Mouse (Mus musculus): Measurements from ENCODE around the gene Gm16181.
A peak's percentile ranks its signal among the peaks of the same experiment; 100 is the strongest.
"Not testable (repeated sequence)": the region's sequence is repeated elsewhere in the genome, so short reads cannot be mapped to it uniquely, and the experiment has no call there.

The Gm16181 gene

DNA sequence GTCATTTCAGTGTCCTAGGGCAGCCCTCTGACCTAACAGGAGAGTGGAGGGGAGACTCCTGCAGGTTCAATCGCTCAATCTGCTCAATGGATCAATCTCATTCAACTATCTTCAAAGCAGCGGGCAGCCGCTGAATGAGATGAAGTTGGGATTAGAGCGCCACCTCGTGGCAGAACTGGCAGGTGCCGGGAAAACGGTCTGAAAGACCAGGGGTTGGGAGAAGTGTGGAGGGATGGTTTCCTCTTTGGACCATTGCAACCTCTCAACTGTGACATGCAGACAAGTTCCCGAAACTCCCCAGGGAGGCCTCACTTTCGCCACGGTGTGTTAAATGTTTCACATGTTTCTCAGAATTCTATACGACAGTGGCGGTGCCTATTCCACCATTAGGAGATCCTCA lies 11.4 kb downstream of the Gm16181 start:
- peak; percentile 79 to 88 for DNase-seq (ENCODE audit: low spot score in 2 of 2)

DNA sequence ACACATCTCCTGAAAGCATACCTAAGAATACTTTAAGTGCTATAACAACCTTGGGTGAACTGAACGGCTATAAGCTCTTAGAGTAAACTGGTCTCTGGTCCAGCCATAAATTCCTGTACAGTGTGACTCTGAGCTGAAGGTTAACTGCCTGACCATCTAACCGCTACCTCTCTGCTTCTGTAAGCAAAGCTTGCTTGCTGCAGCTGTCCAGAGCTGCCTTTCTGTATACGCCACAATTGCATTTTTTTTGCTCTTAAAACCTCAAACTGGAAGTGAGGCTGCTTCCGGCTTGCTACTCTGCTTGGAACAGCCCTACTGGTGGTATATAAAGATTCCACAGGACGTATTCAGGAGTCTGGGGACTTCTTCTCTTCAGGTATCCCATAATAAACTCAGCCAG lies 12.0 kb downstream of the Gm16181 start:
- peak in 1 of 2 experiments; percentile 57 for DNase-seq (ENCODE audit: low spot score in 2 of 2)

- peak; percentile 41 to 61 for DNase-seq (ENCODE audit: low spot score in 2 of 2)
Observed at GRCm38 (mm10) chr17:35233114-35233980, 12.7 kb downstream of the Gm16181 start, which contains the start of gene Atp6v1g2. Gene Atp6v1g2, plus strand, starts transcription at chr17:35233660.

DNA sequence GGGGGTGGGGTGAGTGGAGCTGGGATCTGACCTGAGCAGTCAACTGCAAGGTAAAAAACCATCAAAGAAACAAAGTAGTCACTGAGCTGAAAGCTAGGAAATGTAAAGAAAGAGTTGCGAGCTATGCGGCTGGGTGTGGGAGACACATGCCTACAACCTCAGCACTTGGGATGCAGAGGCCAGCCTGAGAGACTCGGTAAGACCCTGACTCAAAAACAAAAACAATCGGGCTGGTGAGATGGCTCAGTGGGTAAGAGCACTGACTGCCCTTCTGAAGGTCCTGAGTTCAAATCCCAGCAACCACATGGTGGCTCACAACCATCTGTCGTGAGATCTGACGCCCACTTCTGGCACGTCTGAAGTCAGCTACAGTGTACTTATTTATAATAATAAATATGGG lies 13.5 kb downstream of the Gm16181 start:
- DNase-seq (ENCODE audit: low spot score in 2 of 2), result not testable (repeated sequence)

- DNase-seq (ENCODE audit: low spot score in 2 of 2), result peak in 1 of 2 experiments; percentile 35
Observed at GRCm38 (mm10) chr17:35234903-35235302, 14.3 kb downstream of the Gm16181 start.

DNA sequence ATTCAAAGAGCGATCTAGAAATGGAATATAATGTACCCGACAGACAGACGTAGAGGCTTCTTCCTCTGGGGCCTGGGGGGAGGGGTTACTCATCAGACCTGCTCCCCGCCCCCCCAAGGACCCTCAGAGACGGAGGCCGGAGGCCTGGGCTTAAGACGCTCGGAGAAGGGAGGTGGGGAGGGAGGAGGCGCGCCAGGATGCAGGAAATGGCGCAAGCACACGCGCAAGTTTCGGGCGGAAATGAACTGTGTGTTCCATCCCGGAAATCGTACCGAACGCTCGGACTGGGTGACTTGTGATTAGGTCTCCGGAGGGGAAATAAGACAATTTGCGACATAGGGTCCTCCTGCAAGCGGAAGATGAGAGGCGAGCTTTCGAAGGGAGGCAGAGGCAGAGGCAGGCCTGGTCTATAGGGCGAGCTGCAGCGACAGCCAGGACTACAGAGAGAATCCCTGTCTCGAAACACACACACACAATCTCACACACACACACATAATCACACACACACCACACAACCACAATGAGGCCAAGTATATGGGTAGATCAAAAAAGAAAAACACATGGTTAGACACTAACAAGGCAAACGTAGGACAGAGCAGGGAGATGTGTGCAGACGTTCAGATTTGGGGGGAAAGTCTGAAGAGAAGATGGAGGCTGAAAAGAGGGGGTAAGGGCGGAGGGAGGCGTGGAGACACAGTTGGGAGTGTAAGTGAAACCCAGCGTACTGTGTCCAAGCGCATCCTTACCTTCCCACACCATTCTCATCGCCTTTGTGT lies 15.2 kb downstream of the Gm16181 start, which contains the start of gene Nfkbil1:
Gene Nfkbil1, minus strand, starts transcription at position 179 of the 776 bp plus-strand sequence.
- peak; percentile 92 to 96 for DNase-seq (ENCODE audit: low spot score in 2 of 2)

DNA sequence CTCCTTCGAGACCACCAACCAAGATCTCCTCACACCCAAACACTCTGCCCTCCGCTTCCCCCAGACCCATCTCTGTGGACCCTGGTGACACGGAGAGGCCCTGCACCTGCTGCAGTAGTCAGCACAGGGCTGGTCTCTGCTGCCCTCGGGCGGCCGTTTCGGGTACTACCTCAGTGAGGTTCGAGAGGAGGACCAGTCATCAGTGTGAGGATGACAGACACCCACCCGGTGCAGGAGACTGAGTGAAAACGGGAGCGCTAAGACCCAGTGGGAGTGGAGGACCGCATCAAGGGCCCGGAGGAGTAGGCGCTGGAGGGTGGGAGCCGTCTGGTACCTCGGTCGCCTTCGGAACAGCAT lies 15.7 kb downstream of the Gm16181 start:
- peak; percentile 93 to 94 for DNase-seq (ENCODE audit: low spot score in 2 of 2)

DNA sequence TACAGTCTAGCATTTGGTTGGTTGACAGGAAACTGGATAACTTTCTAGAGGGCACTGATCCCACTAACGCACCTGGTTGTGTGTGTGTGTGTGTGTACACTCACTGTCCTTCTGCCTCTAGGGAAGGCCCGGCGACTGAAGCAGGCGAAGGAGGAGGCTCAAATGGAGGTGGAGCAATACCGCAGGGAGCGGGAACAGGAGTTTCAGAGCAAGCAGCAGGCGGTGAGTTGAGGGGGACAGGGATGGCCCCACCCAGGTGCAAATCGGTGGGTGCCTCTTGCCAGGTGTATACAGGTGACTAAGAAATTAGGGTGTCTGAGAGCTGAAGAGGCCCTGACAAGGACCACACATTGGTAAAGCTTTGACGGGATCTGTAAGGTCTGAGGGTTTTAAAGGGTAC lies 16.4 kb downstream of the Gm16181 start:
- DNase-seq (ENCODE audit: low spot score in 2 of 2), result no peak

DNA sequence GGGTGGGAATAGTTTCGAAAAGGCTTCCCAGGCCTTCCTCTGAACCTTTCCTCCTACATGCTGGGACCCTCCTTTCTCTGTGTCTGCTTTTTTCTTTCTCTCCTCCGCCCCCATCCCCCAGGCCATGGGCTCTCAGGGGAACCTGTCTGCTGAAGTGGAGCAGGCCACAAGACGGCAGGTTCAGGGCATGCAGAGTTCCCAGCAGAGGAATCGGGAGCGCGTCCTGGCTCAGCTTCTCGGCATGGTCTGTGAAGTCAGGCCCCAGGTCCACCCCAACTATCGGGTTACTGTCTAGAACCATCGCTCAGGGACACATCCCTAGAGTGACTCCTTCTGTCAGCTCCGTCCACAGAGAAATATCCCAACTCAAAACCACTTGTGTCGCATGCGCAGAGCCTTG lies 16.9 kb downstream of the Gm16181 start:
- DNase-seq (ENCODE audit: low spot score in 2 of 2), result no peak

GRCm38 (mm10) chr17:35239700-35240099 lies 19.1 kb downstream of the Gm16181 start:
- no peak for DNase-seq (ENCODE audit: low spot score in 2 of 2)

- no peak for DNase-seq (ENCODE audit: low spot score in 2 of 2)
Observed at GRCm38 (mm10) chr17:35240384-35241304, 20.0 kb downstream of the Gm16181 start.

DNA sequence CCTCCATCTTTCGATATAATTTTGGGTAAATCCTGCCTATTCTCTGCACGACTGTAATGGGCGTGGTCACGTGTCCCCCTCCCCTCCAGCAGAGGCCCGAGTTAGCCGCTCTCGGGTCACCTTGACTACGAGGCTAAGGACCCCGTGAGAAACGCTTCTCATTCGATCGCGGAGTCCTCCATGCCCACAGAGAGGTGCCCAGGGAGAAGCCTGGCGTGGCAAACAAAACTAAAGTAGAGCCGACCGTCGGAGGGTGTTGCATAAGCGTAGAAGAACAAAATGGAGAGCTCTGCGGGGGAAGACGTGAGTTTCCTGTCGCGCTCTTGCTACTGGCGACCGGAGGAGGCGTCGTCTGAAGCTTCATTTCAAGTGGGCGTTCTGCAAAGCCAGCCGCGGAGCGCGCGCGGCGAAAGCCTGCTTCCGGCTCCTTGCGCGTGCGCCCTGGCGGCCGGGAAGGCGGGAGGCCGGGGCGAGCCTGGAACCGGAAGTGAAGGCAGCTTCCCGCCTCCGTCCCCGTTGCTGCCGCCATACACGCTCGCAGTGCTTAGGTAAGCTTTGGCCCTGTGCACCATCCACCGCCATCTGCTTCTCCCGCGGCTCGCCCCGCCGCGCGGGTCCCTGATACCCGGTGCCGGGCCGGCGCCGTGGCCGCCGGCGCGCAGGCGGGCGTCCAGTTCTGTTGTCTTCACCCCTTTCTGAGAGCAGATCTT lies 20.8 kb downstream of the Gm16181 start, which contains the start of gene Ddx39b:
Gene Ddx39b, plus strand, starts transcription at position 442 of the 710 bp plus-strand sequence.
- DNase-seq (ENCODE audit: low spot score in 2 of 2), result peak; percentile 96

DNA sequence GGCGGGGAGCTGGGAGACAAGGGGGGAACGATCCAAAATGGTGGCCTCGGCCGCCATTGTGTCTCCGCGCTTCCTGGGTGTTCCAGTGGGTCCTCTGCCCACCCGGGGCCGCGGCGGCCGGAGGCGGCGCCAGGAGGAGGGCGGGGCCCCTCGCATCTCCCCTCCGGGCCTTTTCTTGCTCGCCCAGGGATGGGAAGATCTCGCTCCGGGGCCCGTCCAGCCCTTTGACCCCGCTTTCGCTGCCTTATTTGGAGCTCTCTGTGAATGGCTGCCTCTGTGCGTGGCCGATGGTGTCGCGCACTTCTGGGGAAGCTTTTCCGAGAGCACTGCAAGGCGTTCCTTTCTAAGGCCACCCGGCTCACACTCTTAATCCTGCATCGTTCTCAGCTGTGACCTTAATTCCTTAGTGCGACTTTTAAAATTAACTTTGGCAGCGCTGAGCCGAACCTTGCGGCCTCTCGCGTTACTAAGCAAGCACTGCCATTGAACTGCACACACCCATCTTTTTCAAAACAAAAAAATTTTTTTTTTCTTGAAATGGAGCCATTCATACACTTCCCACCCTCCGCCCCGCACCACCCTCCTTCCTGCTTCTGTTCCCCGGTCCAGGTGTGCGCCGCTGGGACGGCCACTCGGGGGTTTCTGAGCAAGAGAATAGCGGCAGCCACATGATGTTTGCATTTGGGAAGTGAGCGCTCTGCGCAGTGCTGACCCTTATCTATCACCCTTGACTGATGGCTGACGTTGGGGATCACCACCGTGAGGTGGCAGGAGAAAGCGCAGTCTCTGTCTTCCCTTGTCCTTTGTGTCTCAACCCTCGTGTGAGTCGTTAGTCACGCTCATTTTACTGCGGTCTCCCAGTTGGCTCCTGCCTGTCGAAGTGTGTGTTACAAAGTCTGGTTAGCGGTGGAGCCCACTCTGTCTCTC lies 21.6 kb downstream of the Gm16181 start:
- DNase-seq (ENCODE audit: low spot score in 2 of 2), result peak; percentile 60 to 70

- no peak for DNase-seq (ENCODE audit: low spot score in 2 of 2)
Observed at GRCm38 (mm10) chr17:35243086-35243485, 22.5 kb downstream of the Gm16181 start.

- no peak for DNase-seq (ENCODE audit: low spot score in 2 of 2)
Observed at GRCm38 (mm10) chr17:35244999-35245398, 24.4 kb downstream of the Gm16181 start.

DNA sequence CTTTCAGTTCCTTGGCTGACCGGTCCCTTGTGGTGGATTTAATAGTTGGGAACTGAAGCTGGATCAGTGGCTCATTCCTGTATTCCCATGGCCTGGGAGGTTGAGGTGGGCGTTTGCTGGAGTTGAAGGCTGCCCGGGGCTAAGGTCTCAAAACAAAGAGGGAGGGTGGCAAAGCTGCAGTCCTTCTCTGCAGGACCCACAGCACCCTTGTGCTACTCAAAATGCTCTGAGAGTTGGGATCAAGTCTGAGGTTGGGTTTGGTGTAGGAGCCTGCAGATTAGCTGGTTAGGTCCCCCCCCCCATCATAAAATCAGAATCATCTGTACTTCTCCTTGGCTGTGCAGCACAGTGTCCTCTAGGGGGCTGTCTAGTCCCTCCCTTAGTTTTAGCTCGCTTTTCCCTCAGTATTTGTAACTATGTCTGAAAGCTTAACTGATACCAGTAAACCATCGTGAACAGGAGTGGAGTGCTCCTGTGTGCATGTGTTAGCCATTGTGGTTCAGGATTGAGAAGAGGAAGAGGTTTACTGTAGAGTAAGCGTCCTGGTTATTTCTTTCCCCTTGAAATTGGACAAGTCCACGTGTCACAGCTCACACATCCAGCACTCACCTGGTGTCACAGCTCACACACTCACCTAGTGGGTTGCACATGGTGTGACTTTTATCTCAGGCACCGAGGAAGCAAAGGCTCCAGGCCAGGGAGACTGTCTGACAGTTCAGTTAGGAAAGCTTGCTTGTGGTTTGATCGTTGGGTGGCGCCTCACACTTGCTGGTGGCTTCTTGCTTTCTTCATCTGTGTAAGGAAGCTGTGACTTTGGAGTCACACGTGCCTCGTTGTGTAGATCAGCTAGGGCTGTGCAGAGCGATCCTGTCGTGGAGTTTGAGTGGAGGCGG lies 25.3 kb downstream of the Gm16181 start:
- no peak for DNase-seq (ENCODE audit: low spot score in 2 of 2)

GRCm38 (mm10) chr17:35247144-35247543 lies 26.5 kb downstream of the Gm16181 start:
- DNase-seq (ENCODE audit: low spot score in 2 of 2), result no peak

- no peak for DNase-seq (ENCODE audit: low spot score in 2 of 2)
Observed at GRCm38 (mm10) chr17:35248986-35249385, 28.4 kb downstream of the Gm16181 start.

All from spleen, postnatal 36 days (tissue).